Mouse (Mus musculus): ENCODE measurements at regions not wholly inside any gene's neighbourhood (a gene's known extent, or its start where the extent isn't known, plus 50 kb on each side); places are given as distances from the start of the nearest gene placed in this dataset.
"Not testable (repeated sequence)": the region's sequence is repeated elsewhere in the genome, so short reads cannot be mapped to it uniquely, and the experiment has no call there.

GRCm38 (mm10) chr13:99128979-99129378, 55.6 kb upstream of the Zfp366 start:
- Histone ChIP-seq H3K9me3 (no peaks in the 10 kb centered on the region), H3K4me1 (replicated peaks) (no peaks in the 10 kb centered on the region), H3K27ac (replicated peaks) (no peak overlapping the region), H3K36me3 (no peaks in the 10 kb centered on the region), H3K9ac (no peak overlapping the region), H3K4me2 (no peak overlapping the region), H3K27me3 (no peaks in the 10 kb centered on the region), H3K4me3 (no peak overlapping the region)
- ATAC-seq (ENCODE audit: low FRiP score, low read depth) = no peak
- WGBS = 37% methylated on average over 2 of the region's 2 CpGs

GRCm38 (mm10) chr13:99128284-99128691, 56.3 kb upstream of the Zfp366 start:
- no peak overlapping the region for H3K4me3 ChIP-seq
- no peaks in the 10 kb centered on the region for H3K9me3 ChIP-seq
- ATAC-seq (ENCODE audit: low FRiP score, low read depth) = no peak; the same call in 1 of the 2 replicates
- no peaks in the 10 kb centered on the region for H3K27me3 ChIP-seq
- H3K4me2 ChIP-seq = no peak overlapping the region
- 73% methylated on average over 5 of the region's 5 CpGs for WGBS
- H3K36me3 ChIP-seq = no peaks in the 10 kb centered on the region
- H3K27ac ChIP-seq (replicated peaks) = no peak overlapping the region
- no peak overlapping the region for H3K9ac ChIP-seq
- H3K4me1 ChIP-seq (replicated peaks) = no peaks in the 10 kb centered on the region

GRCm38 (mm10) chr13:99127716-99128115, 56.9 kb upstream of the Zfp366 start:
- WGBS = 75% methylated on average over 5 of the region's 5 CpGs
- H3K4me3 ChIP-seq = no peak overlapping the region
- ATAC-seq (ENCODE audit: low FRiP score, low read depth) = no peak
- no peaks in the 10 kb centered on the region for H3K9me3 ChIP-seq
- no peaks in the 10 kb centered on the region for H3K27me3 ChIP-seq
- no peak overlapping the region for H3K27ac ChIP-seq (replicated peaks)
- H3K9ac ChIP-seq = no peak overlapping the region
- no peaks in the 10 kb centered on the region for H3K4me1 ChIP-seq (replicated peaks)
- H3K4me2 ChIP-seq = no peak overlapping the region
- H3K36me3 ChIP-seq = no peaks in the 10 kb centered on the region

GRCm38 (mm10) chr13:99126971-99127370, 57.7 kb upstream of the Zfp366 start:
- not testable (repeated sequence) for H3K27me3 ChIP-seq, H3K9ac ChIP-seq
- 97% methylated on average over 10 of the region's 10 CpGs for WGBS

GRCm38 (mm10) chr13:99126538-99126937, 58.1 kb upstream of the Zfp366 start:
- no peaks in the 10 kb centered on the region for H3K27me3 ChIP-seq
- no peaks in the 10 kb centered on the region for H3K9me3 ChIP-seq
- no peak overlapping the region for H3K4me3 ChIP-seq
- H3K4me2 ChIP-seq = no peak overlapping the region
- ATAC-seq (ENCODE audit: low FRiP score, low read depth) = no peak
- H3K4me1 ChIP-seq (replicated peaks) = no peaks in the 10 kb centered on the region
- no peaks in the 10 kb centered on the region for H3K36me3 ChIP-seq
- WGBS = 87% methylated on average over 8 of the region's 8 CpGs
- no peak overlapping the region for H3K9ac ChIP-seq
- no peak overlapping the region for H3K27ac ChIP-seq (replicated peaks)

More at GRCm38 (mm10) chr13:99126971-99127370, 57.7 kb upstream of the Zfp366 start:
- not testable (repeated sequence) for H3K36me3 ChIP-seq; H3K4me1 ChIP-seq (replicated peaks); H3K9me3 ChIP-seq; H3K4me3 ChIP-seq; H3K4me2 ChIP-seq; ATAC-seq (ENCODE audit: low FRiP score, low read depth); H3K27ac ChIP-seq (replicated peaks)

- Histone ChIP-seq H3K27ac (replicated peaks) (no peak overlapping the region), H3K36me3 (no peaks in the 10 kb centered on the region), H3K9ac (no peak overlapping the region), H3K27me3 (no peaks in the 10 kb centered on the region), H3K4me2 (no peak overlapping the region), H3K4me3 (no peak overlapping the region), H3K4me1 (replicated peaks) (no peaks in the 10 kb centered on the region), H3K9me3 (no peaks in the 10 kb centered on the region)
- WGBS = 77% methylated on average over 1 of the region's 1 CpGs
- ATAC-seq (ENCODE audit: low FRiP score, low read depth) = no peak
Measured at GRCm38 (mm10) chr13:99125946-99126345, 58.7 kb upstream of the Zfp366 start.

GRCm38 (mm10) chr13:99124894-99125570, 59.6 kb upstream of the Zfp366 start:
- no peak overlapping the region for H3K4me3 ChIP-seq
- H3K36me3 ChIP-seq = no peaks in the 10 kb centered on the region
- no peaks in the 10 kb centered on the region for H3K27me3 ChIP-seq
- no peak overlapping the region for H3K9ac ChIP-seq
- 76% methylated on average over 10 of the region's 10 CpGs for WGBS
- no peak overlapping the region for H3K4me2 ChIP-seq
- no peaks in the 10 kb centered on the region for H3K9me3 ChIP-seq
- H3K27ac ChIP-seq (replicated peaks) = no peak overlapping the region
- H3K4me1 ChIP-seq (replicated peaks) = no peaks in the 10 kb centered on the region
- ATAC-seq (ENCODE audit: low FRiP score, low read depth) = no peak

- no peaks in the 10 kb centered on the region for H3K36me3 ChIP-seq
- no peaks in the 10 kb centered on the region for H3K27me3 ChIP-seq
- no peak for ATAC-seq (ENCODE audit: low FRiP score, low read depth)
- H3K4me1 ChIP-seq (replicated peaks) = peaks cover 3% of the 10 kb centered on the region; the same call in 1 of the 2 replicates
- no peaks in the 10 kb centered on the region for H3K9me3 ChIP-seq
- H3K4me2 ChIP-seq = no peak overlapping the region
- no peak overlapping the region for H3K4me3 ChIP-seq
- no peak overlapping the region for H3K9ac ChIP-seq
- H3K27ac ChIP-seq (replicated peaks) = no peak overlapping the region
- 36% methylated on average over 2 of the region's 2 CpGs for WGBS
Measured at GRCm38 (mm10) chr13:99124141-99124540, 60.5 kb upstream of the Zfp366 start.

- Histone ChIP-seq H3K9ac (no peak overlapping the region), H3K4me2 (no peak overlapping the region), H3K4me3 (no peak overlapping the region), H3K36me3 (no peaks in the 10 kb centered on the region), H3K27ac (replicated peaks) (no peak overlapping the region), H3K4me1 (replicated peaks) (peaks cover 8% of the 10 kb centered on the region; the same call in 1 of the 2 replicates), H3K27me3 (no peaks in the 10 kb centered on the region), H3K9me3 (no peaks in the 10 kb centered on the region)
- WGBS = 78% methylated on average over 12 of the region's 12 CpGs
- no peak for ATAC-seq (ENCODE audit: low FRiP score, low read depth)
Measured at GRCm38 (mm10) chr13:99123476-99124140, 61.0 kb upstream of the Zfp366 start.

- 81% methylated on average over 4 of the region's 4 CpGs for WGBS
Measured at GRCm38 (mm10) chr13:99122539-99122938, 62.1 kb upstream of the Zfp366 start.

GRCm38 (mm10) chr13:99121096-99121495, 63.5 kb upstream of the Zfp366 start:
- 95% methylated on average over 4 of the region's 4 CpGs for WGBS
- H3K27ac ChIP-seq (replicated peaks) = no peak overlapping the region
- no peaks in the 10 kb centered on the region for H3K27me3 ChIP-seq
- no peak overlapping the region for H3K9ac ChIP-seq
- no peak for ATAC-seq (ENCODE audit: low FRiP score, low read depth)
- H3K4me3 ChIP-seq = no peak overlapping the region
- no peak overlapping the region for H3K4me2 ChIP-seq
- H3K4me1 ChIP-seq (replicated peaks) = peaks cover 9% of the 10 kb centered on the region; the same call in 1 of the 2 replicates
- no peaks in the 10 kb centered on the region for H3K36me3 ChIP-seq
- no peaks in the 10 kb centered on the region for H3K9me3 ChIP-seq

More at GRCm38 (mm10) chr13:99122539-99122938, 62.1 kb upstream of the Zfp366 start:
- H3K9me3 ChIP-seq; H3K9ac ChIP-seq; H3K27ac ChIP-seq (replicated peaks); H3K36me3 ChIP-seq; ATAC-seq (ENCODE audit: low FRiP score, low read depth); H3K4me3 ChIP-seq; H3K27me3 ChIP-seq; H3K4me1 ChIP-seq (replicated peaks); H3K4me2 ChIP-seq: not testable (repeated sequence)

GRCm38 (mm10) chr13:99119941-99120340, 64.7 kb upstream of the Zfp366 start:
- Histone ChIP-seq H3K4me2 (no peak overlapping the region), H3K4me3 (no peak overlapping the region), H3K9ac (no peak overlapping the region), H3K9me3 (no peaks in the 10 kb centered on the region), H3K36me3 (no peaks in the 10 kb centered on the region), H3K27ac (replicated peaks) (no peak overlapping the region), H3K4me1 (replicated peaks) (peaks cover 9% of the 10 kb centered on the region; the same call in 1 of the 2 replicates), H3K27me3 (no peaks in the 10 kb centered on the region)
- ATAC-seq (ENCODE audit: low FRiP score, low read depth) = no peak
- 95% methylated on average over 3 of the region's 3 CpGs for WGBS

Measured in hindbrain, embryonic 15.5 days (tissue).